Mouse (Mus musculus) CH12.LX (cell line): ENCODE results near the gene Dzank1.

Experiments used
- CHD1 ChIP-seq: IDR thresholded peaks from 2 replicates; pipeline ENCODE4 v1.6.1; 2012; ENCODE audit warnings: low read depth, low read length, improper control_type of control experiment, inconsistent platforms
- CTCF ChIP-seq, 2 experiments: IDR thresholded peaks in 1 of 2; conservative IDR thresholded peaks in 1 of 2; 2 replicates each; pipeline ENCODE4 v1.5.1; 2011 to 2012; ENCODE audit warnings: low read depth in 2 of 2, low read length in 2 of 2, improper control_type of control experiment in 1 of 2, inconsistent platforms in 1 of 2, mild to moderate bottlenecking in 1 of 2, moderate library complexity in 1 of 2
- E2F4 ChIP-seq: IDR thresholded peaks from 2 replicates; pipeline ENCODE4 v1.6.1; 2011; ENCODE audit warnings: low read depth, low read length, improper control_type of control experiment; ENCODE audit not compliant: insufficient replicate concordance
- EP300 ChIP-seq: IDR thresholded peaks from 2 replicates; pipeline ENCODE4 v1.6.1; 2011; ENCODE audit warnings: low read length, improper control_type of control experiment
- MAZ ChIP-seq: IDR thresholded peaks from 2 replicates; pipeline ENCODE4 v1.6.1; 2012; ENCODE audit warnings: low read depth, mild to moderate bottlenecking, inconsistent platforms, low read length, improper control_type of control experiment, moderate library complexity
- POLR2A ChIP-seq: IDR thresholded peaks from 2 replicates; pipeline ENCODE4 v1.6.1; 2011; ENCODE audit warnings: low read depth, mild to moderate bottlenecking, improper control_type of control experiment, low read length
- USF1 ChIP-seq: IDR thresholded peaks from 2 replicates; pipeline ENCODE4 v1.6.1; 2014; ENCODE audit warnings: low read depth, mild to moderate bottlenecking, inconsistent platforms, low read length, improper control_type of control experiment
- ZC3H11A ChIP-seq: IDR thresholded peaks from 2 replicates; pipeline ENCODE4 v1.6.1; 2012; ENCODE audit warnings: low read depth, mild to moderate bottlenecking, inconsistent platforms, low read length, improper control_type of control experiment
- ZMIZ1 ChIP-seq: IDR thresholded peaks from 2 replicates; pipeline ENCODE4 v1.6.1; 2012; ENCODE audit warnings: low read depth, mild to moderate bottlenecking, inconsistent platforms, low read length, improper control_type of control experiment

- TF ChIP-seq POLR2A (no peak), USF1 (no peak), CTCF (conservative IDR thresholded peaks at IDR 0.05 in 1 of 2, IDR thresholded peaks at IDR 0.05 in 1 of 2; ENCODE audit: low read depth in 2 of 2, low read length in 2 of 2) (no peak), ZMIZ1 (no peak), MAZ (no peak), ZC3H11A (no peak), CHD1 (no peak), E2F4 (no peak), EP300 (no peak)
Measured at GRCm38 (mm10) chr2:144446360-144446999, 80.7 kb downstream of the Dzank1 start.
